Mouse (Mus musculus): ENCODE data around the gene Ccdc92b. TPM values are rescaled to one million over a fixed set of nuclear protein-coding genes. Genes with fewer than 3 reads are reported as not detected.

The Ccdc92b gene
- polyA plus RNA-seq, 1 experiment from 2014 or later: 14.7 TPM

DNA sequence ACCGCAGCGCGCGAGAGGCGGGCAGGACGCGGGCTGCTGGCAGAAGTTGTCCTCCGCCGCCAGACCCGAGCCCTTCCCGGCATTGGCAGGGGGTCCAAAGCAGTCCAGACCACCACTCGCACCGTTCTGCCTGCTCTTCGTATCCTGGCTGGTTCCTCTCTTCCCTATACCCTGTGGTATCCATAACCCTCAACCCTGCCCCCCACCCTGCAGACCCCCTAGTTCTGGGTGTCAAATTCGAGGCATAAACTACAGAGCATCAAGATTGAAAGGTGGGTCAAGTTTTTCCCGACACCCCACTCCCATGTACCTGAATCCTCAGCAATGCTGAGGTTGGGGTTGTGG, 523 bp downstream of the Ccdc92b start:
- H3K27ac ChIP-seq: peak overlapping the region; percentile 97
- peak overlapping the region; percentile 95 for H3K4me2 ChIP-seq
- peak overlapping the region; percentile 94 for H3K9ac ChIP-seq
- peaks cover 66% of the 10 kb centered on the region for H3K4me1 ChIP-seq
- H3K27me3 ChIP-seq (replicated peaks): peaks cover 57% of the 10 kb centered on the region
- H3K4me3 ChIP-seq: peak overlapping the region; percentile 96
- no peak for ATAC-seq
- H3K36me3 ChIP-seq: peaks cover 25% of the 10 kb centered on the region
- 9% methylated on average over 16 of the region's 16 CpGs for WGBS (ENCODE audit: insufficient replicate concordance)
- H3K9me3 ChIP-seq (replicated peaks): no peaks in the 10 kb centered on the region

DNA sequence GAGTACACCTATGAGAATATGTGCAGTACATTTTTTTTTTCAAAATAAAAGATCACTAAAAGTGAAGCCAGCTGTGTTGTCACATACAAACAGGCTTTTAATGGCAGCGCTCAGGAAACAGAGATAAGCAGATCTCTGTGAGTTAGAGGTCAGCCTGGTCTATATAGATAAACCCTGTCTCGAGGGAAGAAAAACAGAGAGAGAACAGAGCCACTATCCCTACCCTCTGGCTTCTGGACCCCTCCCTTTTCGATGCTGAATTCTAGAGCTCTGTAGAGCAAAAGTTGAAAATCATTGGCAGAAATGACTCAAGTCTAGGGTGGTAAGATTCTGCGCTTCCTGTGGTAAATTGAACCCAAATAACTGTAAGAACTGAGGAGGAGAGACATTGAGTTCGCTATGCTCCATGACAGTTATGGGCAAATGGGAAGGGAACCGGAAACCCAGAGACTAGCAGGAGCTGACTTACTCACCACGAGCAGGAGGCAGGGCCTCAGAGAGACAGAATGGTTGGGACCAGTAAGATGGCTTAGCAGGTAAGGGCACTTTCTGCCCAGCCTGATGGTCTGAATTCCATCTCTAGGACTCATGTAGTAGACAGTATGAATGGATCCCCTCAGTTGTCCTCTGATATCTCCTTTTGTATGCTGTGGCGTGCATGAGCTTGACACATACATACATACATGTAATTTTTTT, 2.7 kb downstream of the Ccdc92b start:
- H3K4me3 ChIP-seq: peak overlapping the region; percentile 96
- ATAC-seq: peak; percentile 90
- peak overlapping the region; percentile 95 for H3K4me2 ChIP-seq
- H3K9me3 ChIP-seq (replicated peaks): no peaks in the 10 kb centered on the region
- WGBS (ENCODE audit: insufficient replicate concordance): 25% methylated on average over 8 of the region's 8 CpGs
- H3K36me3 ChIP-seq: peaks cover 45% of the 10 kb centered on the region
- H3K27me3 ChIP-seq (replicated peaks): peaks cover 35% of the 10 kb centered on the region
- peak overlapping the region; percentile 97 for H3K27ac ChIP-seq
- H3K4me1 ChIP-seq: peaks cover 74% of the 10 kb centered on the region
- H3K9ac ChIP-seq: peak overlapping the region; percentile 94

DNA sequence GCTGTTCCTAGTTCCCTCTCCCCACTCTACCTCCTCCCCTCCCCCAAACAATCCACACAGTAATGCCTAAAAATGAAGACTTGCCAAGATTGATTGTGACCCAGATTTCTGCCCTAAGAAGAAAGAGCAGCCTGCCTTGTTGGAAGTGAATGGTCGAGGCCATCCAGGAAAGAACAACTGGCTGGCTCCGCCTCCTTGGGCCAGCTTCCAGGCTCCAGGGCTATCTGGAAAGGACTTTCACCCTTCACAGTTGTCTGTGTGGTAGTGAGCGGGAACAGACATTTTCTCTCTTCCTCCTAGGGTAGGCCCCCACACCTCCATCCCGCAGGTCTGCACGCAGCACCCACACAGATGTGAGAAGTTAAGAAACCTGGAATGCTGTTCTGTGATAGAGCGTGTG, 4.3 kb downstream of the Ccdc92b start:
- Histone ChIP-seq H3K4me3 (no peak overlapping the region), H3K9me3 (replicated peaks) (no peaks in the 10 kb centered on the region), H3K9ac (no peak overlapping the region), H3K27ac (peak overlapping the region; percentile 97), H3K27me3 (replicated peaks) (peaks cover 21% of the 10 kb centered on the region), H3K4me1 (peaks cover 70% of the 10 kb centered on the region), H3K4me2 (peak overlapping the region; percentile 95), H3K36me3 (peaks cover 58% of the 10 kb centered on the region)
- 81% methylated on average over 6 of the region's 6 CpGs for WGBS (ENCODE audit: insufficient replicate concordance)
- ATAC-seq: no peak

DNA sequence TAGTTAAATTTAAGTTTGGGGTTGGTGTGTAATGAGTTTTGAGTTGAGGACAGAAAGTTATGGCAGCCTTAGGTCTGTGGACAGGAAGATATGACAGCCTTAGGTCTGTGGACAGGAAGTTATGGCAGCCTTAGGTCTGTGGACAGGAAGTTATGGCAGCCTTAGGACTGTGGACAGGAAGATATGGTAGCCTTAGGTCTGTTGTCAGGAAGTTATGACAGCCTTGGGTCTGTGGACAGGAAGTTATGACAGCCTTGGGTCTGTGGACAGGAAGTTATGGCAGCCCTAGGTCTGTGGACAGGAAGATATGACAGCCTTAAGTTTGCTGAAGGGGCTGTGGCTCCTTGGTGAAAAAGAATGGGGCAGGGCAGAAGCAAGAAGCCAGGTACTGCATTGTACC, 5.9 kb downstream of the Ccdc92b start:
- Histone ChIP-seq H3K4me3 (no peak overlapping the region), H3K9me3 (replicated peaks) (no peaks in the 10 kb centered on the region), H3K27me3 (replicated peaks) (peaks cover 10% of the 10 kb centered on the region), H3K4me2 (no peak overlapping the region), H3K36me3 (peaks cover 74% of the 10 kb centered on the region), H3K9ac (no peak overlapping the region), H3K4me1 (peaks cover 54% of the 10 kb centered on the region), H3K27ac (peak overlapping the region; percentile 97)
- ATAC-seq: no peak

- Histone ChIP-seq H3K9ac (no peak overlapping the region), H3K36me3 (peaks cover 90% of the 10 kb centered on the region), H3K27me3 (replicated peaks) (no peaks in the 10 kb centered on the region), H3K4me2 (no peak overlapping the region), H3K9me3 (replicated peaks) (no peaks in the 10 kb centered on the region), H3K27ac (no peak overlapping the region), H3K4me3 (no peak overlapping the region), H3K4me1 (peaks cover 32% of the 10 kb centered on the region)
- ATAC-seq: no peak
- 56% methylated on average over 3 of the region's 3 CpGs for WGBS (ENCODE audit: insufficient replicate concordance)
Measured at GRCm38 (mm10) chr11:74627481-74627880, 8.1 kb downstream of the Ccdc92b start.

- no peak for ATAC-seq
- no peak overlapping the region for H3K4me2 ChIP-seq
- H3K9me3 ChIP-seq (replicated peaks): no peaks in the 10 kb centered on the region
- H3K27me3 ChIP-seq (replicated peaks): peaks cover 23% of the 10 kb centered on the region
- 64% methylated on average over 7 of the region's 7 CpGs for WGBS (ENCODE audit: insufficient replicate concordance)
- H3K4me3 ChIP-seq: no peak overlapping the region
- H3K4me1 ChIP-seq: peaks cover under 1% of the 10 kb centered on the region
- peaks cover 87% of the 10 kb centered on the region for H3K36me3 ChIP-seq
- H3K9ac ChIP-seq: no peak overlapping the region
- H3K27ac ChIP-seq: no peak overlapping the region
Measured at GRCm38 (mm10) chr11:74631880-74632789, 12.7 kb downstream of the Ccdc92b start.

- ATAC-seq: no peak
- WGBS (ENCODE audit: insufficient replicate concordance): 65% methylated on average over 5 of the region's 5 CpGs
- no peak overlapping the region for H3K27ac ChIP-seq
- H3K4me1 ChIP-seq: peaks cover 26% of the 10 kb centered on the region
- no peak overlapping the region for H3K4me3 ChIP-seq
- no peak overlapping the region for H3K9ac ChIP-seq
- H3K9me3 ChIP-seq (replicated peaks): no peaks in the 10 kb centered on the region
- peaks cover 87% of the 10 kb centered on the region for H3K36me3 ChIP-seq
- H3K4me2 ChIP-seq: no peak overlapping the region
- H3K27me3 ChIP-seq (replicated peaks): peaks cover 48% of the 10 kb centered on the region
Measured at GRCm38 (mm10) chr11:74634490-74635275, 15.3 kb downstream of the Ccdc92b start.

DNA sequence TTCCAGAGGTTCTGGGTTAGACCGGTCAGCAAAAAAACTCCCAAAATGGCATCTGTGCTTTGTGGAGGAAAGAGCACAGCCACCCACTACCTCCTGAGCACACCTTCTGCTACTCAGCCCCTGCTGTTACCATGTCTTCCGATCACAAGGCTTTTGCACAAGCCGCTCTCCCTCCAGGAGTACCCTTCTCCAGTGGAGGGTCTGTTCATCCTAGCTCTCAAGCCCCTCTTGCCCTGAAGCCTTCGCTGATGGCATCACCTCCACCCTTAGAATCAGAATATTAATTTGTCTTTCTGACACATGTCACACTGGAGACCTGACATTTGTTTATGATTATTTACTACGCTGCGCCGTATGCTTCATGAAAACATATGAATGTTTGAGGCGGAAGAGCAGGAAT, 18.1 kb downstream of the Ccdc92b start:
- H3K27ac ChIP-seq: no peak overlapping the region

DNA sequence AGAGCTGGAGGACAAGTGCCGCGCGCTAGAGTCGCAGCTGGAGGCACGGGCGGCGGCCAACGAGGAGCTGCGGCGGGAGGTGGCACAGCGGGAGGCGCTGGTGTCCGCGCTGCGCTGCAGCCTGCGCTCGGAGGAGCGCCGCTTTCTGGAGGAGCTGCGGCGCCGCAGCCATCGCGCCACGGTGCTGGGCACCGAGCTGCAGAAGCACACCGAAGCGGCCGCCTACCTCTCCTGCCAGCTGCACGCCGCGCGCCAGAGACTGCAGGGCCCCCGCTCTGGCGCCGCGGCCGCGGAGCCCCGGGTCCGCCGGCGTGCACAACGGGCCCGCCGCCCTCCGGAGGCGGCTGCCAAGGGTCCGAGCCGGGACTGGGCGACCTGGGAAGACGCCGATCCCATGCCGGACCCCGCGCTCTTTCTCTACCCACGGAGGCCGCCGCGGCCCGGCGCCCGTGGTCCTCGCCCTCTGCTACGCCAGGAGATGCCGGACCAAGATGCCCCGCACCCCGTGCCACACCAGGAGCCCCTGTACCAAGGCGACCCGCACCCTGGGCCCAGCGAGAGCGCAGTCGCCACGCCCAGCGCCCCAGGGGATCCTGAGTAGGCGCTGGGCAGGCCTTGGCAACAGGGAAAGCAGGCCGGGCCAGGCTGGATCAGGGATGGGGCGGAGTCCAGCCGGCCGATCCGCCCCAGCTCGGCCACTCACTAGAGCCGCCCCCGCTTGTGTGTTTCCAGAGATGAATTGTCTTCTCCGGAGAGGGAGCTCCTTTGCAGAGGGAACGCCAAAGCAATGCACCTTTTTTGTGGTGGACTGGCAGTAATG, 18.8 kb downstream of the Ccdc92b start:
- ATAC-seq: peak; percentile 65
- Histone ChIP-seq H3K36me3 (peaks cover 54% of the 10 kb centered on the region), H3K4me2 (peak overlapping the region; percentile 82), H3K9me3 (replicated peaks) (no peaks in the 10 kb centered on the region), H3K4me1 (peaks cover 26% of the 10 kb centered on the region), H3K9ac (peak overlapping the region; percentile 63), H3K27ac (peak overlapping the region; percentile 27; the same call in 1 of the 2 replicates), H3K4me3 (peak overlapping the region; percentile 58), H3K27me3 (replicated peaks) (peaks cover 81% of the 10 kb centered on the region)
- WGBS (ENCODE audit: insufficient replicate concordance): 2% methylated on average over 86 of the region's 86 CpGs

More for the DNA sequence above, 18.1 kb downstream of the Ccdc92b start:
- Histone ChIP-seq H3K9me3 (replicated peaks) (no peaks in the 10 kb centered on the region), H3K4me2 (peak overlapping the region; percentile 82), H3K36me3 (peaks cover 61% of the 10 kb centered on the region), H3K27me3 (replicated peaks) (peaks cover 76% of the 10 kb centered on the region), H3K9ac (peak overlapping the region; percentile 63; the same call in 1 of the 2 replicates), H3K4me1 (peaks cover 26% of the 10 kb centered on the region), H3K4me3 (peak overlapping the region; percentile 58)
- WGBS (ENCODE audit: insufficient replicate concordance): 40% methylated on average over 8 of the region's 8 CpGs
- no peak for ATAC-seq

DNA sequence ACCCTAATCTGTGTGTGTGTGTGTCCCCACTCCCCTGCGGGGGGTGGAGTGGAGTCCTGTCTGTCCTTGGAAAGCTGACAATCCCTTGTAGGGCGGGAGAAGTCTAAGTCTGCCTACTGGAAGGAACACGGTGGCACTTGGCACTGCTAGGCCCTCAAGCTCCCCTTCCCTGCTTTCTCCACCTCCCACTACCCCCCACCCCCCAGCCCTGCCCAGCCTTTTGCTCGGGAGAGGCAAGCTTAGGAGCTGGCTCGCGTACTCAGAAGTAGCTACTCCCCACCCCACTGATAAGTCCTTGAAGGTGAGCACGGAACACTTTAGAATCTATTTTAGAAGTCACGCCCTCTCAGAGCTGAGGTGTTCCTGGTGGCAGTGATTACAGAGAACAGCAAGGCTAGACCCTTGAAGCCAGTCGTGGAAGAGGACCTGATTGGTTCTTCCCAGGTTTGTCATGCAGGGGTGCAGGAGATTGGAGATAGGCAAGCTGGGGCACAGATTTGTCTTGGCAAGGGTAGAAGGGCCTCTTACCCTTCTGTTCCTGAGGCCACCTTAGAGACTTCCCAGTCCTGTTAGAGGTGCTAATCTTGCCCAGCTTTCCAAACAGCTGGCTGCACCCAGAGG, 19.5 kb downstream of the Ccdc92b start:
- H3K4me1 ChIP-seq: peaks cover 26% of the 10 kb centered on the region
- peaks cover 86% of the 10 kb centered on the region for H3K27me3 ChIP-seq (replicated peaks)
- peak overlapping the region; percentile 58 for H3K4me3 ChIP-seq
- peaks cover 47% of the 10 kb centered on the region for H3K36me3 ChIP-seq
- ATAC-seq: 0 out of 2 replicates have a peak, but pooled peaks have one; percentile 3
- no peaks in the 10 kb centered on the region for H3K9me3 ChIP-seq (replicated peaks)
- no peak overlapping the region for H3K27ac ChIP-seq
- WGBS (ENCODE audit: insufficient replicate concordance): 16% methylated on average over 9 of the region's 9 CpGs
- peak overlapping the region; percentile 82 for H3K4me2 ChIP-seq
- 0 out of 2 replicates have a peak overlapping the region, but pooled peaks have one; percentile 1 for H3K9ac ChIP-seq

- Histone ChIP-seq H3K9me3 (replicated peaks) (no peaks in the 10 kb centered on the region), H3K4me1 (peaks cover 26% of the 10 kb centered on the region), H3K27ac (no peak overlapping the region), H3K9ac (no peak overlapping the region), H3K4me3 (no peak overlapping the region), H3K27me3 (replicated peaks) (peaks cover 92% of the 10 kb centered on the region), H3K36me3 (peaks cover 42% of the 10 kb centered on the region), H3K4me2 (no peak overlapping the region)
- ATAC-seq: no peak
- WGBS (ENCODE audit: insufficient replicate concordance): 50% methylated on average over 1 of the region's 1 CpGs
Measured at GRCm38 (mm10) chr11:74639628-74640027, 20.2 kb downstream of the Ccdc92b start.
